Mouse (Mus musculus): ENCODE results near the gene Zfp36.

- no peak for TF ChIP-seq CTCF (IDR thresholded peaks at IDR 0.05; ENCODE audit: extremely low read depth, insufficient read depth, insufficient read length, insufficient replicate concordance)
- no peak for TF ChIP-seq POLR2A (IDR thresholded peaks at IDR 0.05; ENCODE audit: low read depth, low read length)
These were observed 10.3 kb upstream of the Zfp36 start for GRCm38 (mm10) chr7:28390331-28390730.
